Mouse (Mus musculus) v-Abl transformed pro-B cells (cell line): ENCODE data around the gene Rab3b.

Experiments used
- in situ Hi-C, 2 experiments: fragments of 400-800 bp; cut with MboI; formaldehyde crosslinking; loops; one replicate each; pipeline ENCODE4 v1.15.1; 2025; ENCODE audit not compliant: unreplicated experiment in 2 of 2

The Rab3b gene

DNA sequence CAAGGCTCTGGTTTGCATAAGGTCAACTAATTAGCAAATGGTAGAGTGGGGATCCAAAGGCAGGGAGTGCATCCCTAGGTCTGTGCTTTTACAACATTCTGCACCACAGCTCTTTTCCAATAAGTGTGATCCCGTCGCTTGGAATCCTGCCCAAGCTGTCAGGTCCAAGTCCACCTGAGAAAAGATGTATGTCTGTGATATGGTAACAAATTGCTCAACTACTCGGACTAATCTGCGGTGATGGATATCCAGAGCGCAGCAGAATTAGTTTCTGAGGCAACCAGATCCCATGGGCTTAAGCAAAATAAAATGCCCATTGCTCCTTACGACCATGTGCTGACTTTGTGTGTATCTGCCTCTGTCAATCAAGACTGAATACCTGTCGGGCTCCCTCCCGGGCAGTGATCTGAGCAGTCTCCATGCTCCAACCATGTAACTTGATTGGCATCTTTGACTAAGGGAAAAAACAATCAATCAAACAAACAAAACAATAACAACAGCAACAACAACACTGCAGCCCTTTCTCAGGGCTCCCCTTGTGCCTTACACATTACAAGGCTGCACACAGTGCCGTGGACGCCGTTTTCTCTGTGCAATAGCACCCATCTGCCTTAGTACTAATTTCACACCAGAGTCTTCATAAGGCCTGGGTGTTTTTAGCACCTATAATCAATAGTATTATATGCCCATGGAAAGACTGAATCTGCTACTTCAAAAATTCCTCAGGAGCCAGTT, 64.3 kb downstream of the Rab3b start:
- in situ Hi-C loops = no loop called here

GRCm38 (mm10) chr4:108949168-108949567, 70.3 kb downstream of the Rab3b start:
- in situ Hi-C loops = no loop called here

GRCm38 (mm10) chr4:108950201-108950600, 71.3 kb downstream of the Rab3b start:
- in situ Hi-C loops = no loop called here

DNA sequence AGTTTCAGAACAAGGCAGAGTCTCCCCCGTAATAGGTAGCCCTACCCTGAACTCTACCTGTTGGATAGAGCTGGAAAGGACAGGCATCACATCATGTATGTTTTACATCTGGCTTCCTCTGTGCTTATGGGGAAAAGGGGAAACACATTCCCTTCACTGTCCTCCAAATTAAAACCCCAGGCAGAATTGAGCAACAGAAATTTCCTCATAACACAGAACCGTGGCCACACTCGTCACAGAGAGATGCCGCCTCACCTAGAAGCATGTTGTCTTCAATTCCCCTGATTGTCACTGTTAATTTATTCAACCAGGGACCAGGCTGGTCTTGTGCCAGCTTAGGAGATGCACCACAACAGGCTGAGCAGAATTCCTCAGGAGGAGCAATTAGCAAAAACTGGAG, 72.8 kb downstream of the Rab3b start:
- in situ Hi-C loops = no loop called here

DNA sequence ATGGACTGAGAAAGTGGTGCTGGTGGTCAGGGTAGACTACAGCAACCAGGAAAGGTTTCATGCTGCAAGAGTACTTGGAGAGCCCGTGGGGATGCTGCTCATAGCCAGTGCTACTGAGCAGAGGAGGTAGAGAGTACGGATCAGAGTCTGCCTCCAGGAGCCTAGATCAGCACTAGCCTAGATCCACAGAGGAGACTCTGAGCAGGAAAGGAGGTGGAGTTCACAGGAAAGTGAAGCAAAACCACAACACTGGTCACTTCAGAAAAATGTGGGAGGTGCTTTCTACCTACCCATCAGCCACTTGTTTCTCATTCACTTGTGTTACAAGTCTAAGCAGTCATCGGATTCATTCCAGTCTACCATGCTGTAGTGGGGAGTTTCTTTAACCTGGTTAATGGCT, 80.8 kb downstream of the Rab3b start:
- in situ Hi-C loops = no loop called here

GRCm38 (mm10) chr4:108960619-108961460, 82.0 kb downstream of the Rab3b start:
- in situ Hi-C loops = no loop called here

GRCm38 (mm10) chr4:108963017-108963416, 84.2 kb downstream of the Rab3b start:
- in situ Hi-C loops = no loop called here

DNA sequence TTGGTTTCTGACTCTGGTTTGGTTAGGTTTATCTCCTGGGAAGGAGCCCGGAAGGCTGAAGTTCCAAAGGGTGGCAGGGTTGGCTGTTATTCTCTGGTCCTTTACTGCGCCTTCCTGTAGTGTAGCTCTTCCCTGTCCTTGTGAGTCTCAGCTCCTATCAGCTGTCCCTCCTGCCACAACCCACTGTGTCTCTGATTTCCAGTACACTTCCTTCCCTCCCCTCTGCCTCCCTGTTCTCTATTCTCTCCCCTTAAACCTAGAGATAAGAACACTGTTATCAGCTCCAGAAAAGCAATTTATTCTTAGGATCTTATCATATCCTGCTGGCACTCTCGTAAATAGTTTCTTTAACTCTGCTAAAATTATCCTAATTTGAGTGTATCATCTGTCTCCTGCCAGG, 90.7 kb downstream of the Rab3b start:
- in situ Hi-C loops = no loop called here

- in situ Hi-C loops = loop anchor here in 1 of 2 experiments (5.0 to 10.0 kb wide), 2 partner anchors 174 to 276 kb away; no protein-coding TSS in a partner anchor
Observed at GRCm38 (mm10) chr4:108971054-108971453, 92.2 kb downstream of the Rab3b start.

DNA sequence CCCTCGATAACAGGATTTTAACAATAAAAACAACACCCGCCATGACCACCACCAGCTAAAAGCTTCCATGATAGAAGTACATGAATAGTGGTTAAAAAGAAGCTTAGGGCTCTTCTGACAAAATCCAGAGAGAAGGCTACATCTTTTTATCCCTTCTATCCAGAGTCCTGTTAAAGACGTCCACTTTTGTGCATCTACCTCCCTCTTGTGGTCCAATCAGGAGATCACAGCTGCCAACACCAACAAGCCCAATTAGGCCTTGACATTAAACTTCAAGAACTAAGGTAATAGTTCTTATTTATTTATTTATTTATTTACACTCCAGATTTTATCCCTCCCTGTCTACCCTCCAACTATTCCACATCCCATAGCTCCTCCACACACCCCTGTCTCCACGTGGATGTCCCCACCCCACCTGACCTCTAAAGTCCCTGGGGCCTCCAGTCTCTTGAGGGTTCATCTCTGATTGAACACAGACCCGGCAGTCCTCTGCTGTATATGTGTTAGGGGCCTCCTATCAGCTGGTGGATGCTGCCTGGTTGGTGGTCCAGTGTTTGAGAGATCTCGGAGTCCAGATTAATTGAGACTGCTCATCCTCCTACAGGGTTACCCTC, 97.7 kb downstream of the Rab3b start:
- in situ Hi-C loops = loop anchor here (5.0 to 10.0 kb wide), 3 partner anchors 109 to 282 kb away; no protein-coding TSS in a partner anchor

- in situ Hi-C loops = no loop called here
Observed at GRCm38 (mm10) chr4:108986833-108987472, 108.1 kb downstream of the Rab3b start.

DNA sequence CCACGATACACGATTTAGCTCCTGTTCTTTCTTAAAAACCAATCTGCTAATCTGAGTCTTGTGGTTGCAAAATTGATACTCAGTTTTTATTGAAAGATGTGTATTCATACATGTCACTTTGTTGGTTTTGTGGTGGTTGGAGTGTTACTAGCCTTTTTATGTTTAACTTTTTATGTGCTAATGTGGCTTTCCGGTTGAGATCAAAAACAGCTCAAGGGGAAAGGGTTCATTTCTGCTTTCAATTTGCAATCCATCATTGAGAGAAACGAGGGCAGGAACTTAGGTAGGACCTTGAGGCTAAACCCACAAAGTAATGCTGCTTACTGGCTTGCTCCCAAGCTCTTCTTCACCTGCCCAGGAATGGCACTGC, 108.6 kb downstream of the Rab3b start:
- in situ Hi-C loops = no loop called here

- in situ Hi-C loops = no loop called here
Observed at GRCm38 (mm10) chr4:108989430-108989829, 110.6 kb downstream of the Rab3b start.

DNA sequence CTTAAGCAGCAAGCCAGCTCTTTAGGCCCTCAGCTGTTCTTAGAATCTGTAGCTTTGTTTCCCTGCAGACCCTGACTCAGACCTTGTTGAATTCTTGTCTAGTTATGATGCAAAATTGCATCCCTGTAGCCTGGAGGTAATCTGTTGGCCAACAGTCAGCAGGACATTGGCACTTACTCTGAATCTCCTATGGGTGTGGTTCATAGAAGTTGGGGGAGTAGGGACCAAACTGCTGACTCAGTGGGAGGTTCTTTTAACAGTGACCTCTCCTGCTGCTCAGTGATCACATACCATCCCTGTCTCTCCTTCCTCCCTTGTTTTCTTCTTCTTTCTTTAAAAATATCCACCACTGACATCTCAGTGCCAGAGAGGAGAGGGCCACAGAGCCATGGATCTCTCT, 111.2 kb downstream of the Rab3b start:
- in situ Hi-C loops = no loop called here

- in situ Hi-C loops = no loop called here
Observed at GRCm38 (mm10) chr4:108990571-108990970, 111.7 kb downstream of the Rab3b start.

- in situ Hi-C loops = no loop called here
Observed at GRCm38 (mm10) chr4:108991811-108992210, 112.9 kb downstream of the Rab3b start.
